Mouse (Mus musculus): Measurements from ENCODE around the gene Akap6. TPM values are rescaled to one million over a fixed set of nuclear protein-coding genes. Genes with fewer than 3 reads are reported as not detected.

The Akap6 gene
- total RNA-seq, 2 experiments from 2014 or later = 174 to 175 TPM

DNA sequence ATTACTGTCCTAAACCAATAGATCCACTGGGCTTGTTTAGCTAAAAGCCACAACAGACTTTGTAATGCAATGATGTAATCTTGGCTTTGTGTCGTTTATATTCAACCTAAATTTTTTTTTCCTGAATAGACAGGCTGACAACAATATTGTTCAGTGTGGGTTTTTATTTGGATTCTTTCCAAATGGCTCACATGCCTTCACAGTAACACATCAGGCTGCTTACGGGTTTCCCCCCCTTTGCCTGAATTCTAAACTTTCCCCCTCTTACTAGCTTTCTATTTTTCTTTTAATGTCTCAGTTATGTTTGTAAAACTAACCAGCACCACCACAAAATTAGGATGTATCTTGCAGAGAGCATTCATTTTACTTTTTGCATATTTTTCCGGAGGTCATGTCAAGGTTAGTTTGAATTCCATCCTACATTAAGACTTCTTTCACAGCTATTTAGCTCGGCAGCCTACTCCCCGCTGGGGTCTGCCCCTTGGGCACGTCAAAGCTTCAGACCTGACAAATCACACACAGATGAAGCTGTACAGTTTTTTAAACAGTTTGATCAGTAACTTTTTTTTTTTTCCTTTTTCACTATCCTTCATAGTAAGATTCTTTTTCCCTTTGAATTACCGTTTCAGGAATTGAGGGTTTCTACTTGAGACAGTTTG, 362.4 kb downstream of the Akap6 start:
- intact Hi-C loops (cut with DNase I) = loop anchor here (10.0 kb wide), 1 partner anchor 193 kb away; no protein-coding TSS in a partner anchor
- no peak for DNase-seq (ENCODE audit: low spot score in 2 of 2)

GRCm38 (mm10) chr12:53063003-53063402, 363.8 kb downstream of the Akap6 start:
- intact Hi-C loops (cut with DNase I) = loop anchor here (10.0 kb wide), 1 partner anchor 192 kb away; no protein-coding TSS in a partner anchor
- DNase-seq (ENCODE audit: low spot score in 2 of 2) = no peak

DNA sequence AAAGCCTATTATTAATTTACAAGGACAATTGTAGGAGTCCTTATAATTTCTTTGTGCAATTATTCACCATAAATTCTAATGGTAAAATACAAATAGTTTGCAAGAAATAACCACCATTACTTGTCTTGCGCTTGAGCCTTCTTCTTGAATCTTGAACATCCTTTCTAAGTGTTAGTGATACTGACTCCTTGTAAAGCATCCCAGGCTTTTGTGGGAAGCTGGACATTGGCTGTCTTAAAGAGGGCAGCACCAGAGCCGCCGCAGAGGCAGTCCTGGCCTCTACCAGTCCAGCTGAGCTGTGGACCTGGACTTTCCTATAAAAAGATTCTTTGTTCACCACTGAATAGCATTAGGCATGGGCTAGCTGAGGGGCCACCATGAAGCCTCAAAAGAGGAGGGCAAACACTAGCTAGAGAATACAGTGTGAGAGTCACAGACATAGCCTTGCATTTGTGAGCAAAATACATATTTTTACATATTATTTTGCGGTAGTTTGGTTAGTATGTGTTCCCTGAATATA, 365.1 kb downstream of the Akap6 start:
- intact Hi-C loops (cut with DNase I) = loop anchor here (10.0 kb wide), 1 partner anchor 190 kb away; no protein-coding TSS in a partner anchor
- DNase-seq (ENCODE audit: low spot score in 2 of 2) = no peak

- intact Hi-C loops (cut with DNase I) = loop anchor here (10.0 kb wide), 1 partner anchor 190 kb away; no protein-coding TSS in a partner anchor
- no peak for DNase-seq (ENCODE audit: low spot score in 2 of 2)
These were observed 366.0 kb downstream of the Akap6 start for GRCm38 (mm10) chr12:53065031-53065785.

GRCm38 (mm10) chr12:53066321-53066720, 367.1 kb downstream of the Akap6 start:
- no peak for DNase-seq (ENCODE audit: low spot score in 2 of 2)
- intact Hi-C loops (cut with DNase I) = loop anchor here (10.0 kb wide), 1 partner anchor 188 kb away; no protein-coding TSS in a partner anchor

- no peak for DNase-seq (ENCODE audit: low spot score in 2 of 2)
- intact Hi-C loops (cut with DNase I) = no loop called here
These were observed 371.7 kb downstream of the Akap6 start for GRCm38 (mm10) chr12:53070907-53071306.

GRCm38 (mm10) chr12:53076595-53077400, 377.6 kb downstream of the Akap6 start:
- intact Hi-C loops (cut with DNase I) = no loop called here
- no peak for DNase-seq (ENCODE audit: low spot score in 2 of 2)

- no peak for DNase-seq (ENCODE audit: low spot score in 2 of 2)
- intact Hi-C loops (cut with DNase I) = no loop called here
These were observed 386.6 kb downstream of the Akap6 start for GRCm38 (mm10) chr12:53085789-53086188.

- DNase-seq (ENCODE audit: low spot score in 2 of 2) = no peak
- intact Hi-C loops (cut with DNase I) = no loop called here
These were observed 413.1 kb downstream of the Akap6 start for GRCm38 (mm10) chr12:53112276-53112675.

DNA sequence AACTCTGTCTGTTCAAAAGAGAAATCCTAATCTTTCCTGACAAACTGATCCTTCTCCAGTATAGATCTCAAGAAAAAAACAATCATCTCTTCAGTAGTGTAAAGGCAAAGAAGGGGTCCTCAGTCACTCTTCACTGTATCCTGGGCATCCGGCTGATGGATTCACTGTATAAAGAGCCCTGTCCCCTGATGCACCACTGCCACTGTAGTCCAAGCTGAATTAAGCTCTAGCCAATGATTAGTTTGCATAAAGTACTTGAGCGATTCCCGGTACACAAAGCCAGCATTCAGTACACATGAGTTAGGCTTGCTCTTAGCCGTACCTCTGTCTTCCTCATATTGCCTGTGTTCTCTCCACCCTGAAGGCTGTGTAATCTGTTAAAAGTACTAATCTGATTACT, 420.2 kb downstream of the Akap6 start:
- DNase-seq (ENCODE audit: low spot score in 2 of 2) = no peak
- intact Hi-C loops (cut with DNase I) = no loop called here

DNA sequence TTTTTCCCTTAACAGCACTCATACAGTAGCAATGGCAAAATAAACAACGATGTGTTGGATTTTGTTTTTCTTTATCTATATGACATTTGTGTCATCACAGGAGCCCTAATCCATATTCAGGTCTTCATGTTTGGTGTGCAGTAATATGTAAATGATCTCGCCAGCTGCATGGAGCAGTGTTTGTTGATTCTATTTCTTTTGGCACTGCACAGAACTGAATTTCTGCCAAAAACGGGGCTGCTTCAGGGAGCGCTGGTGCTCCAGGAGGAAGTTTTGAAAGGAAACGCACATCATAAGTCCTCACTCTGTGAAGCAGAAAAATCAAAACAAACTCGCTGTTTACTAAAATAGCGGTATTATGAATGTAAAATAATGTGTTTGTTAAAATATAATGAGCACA, 424.9 kb downstream of the Akap6 start:
- no peak for DNase-seq (ENCODE audit: low spot score in 2 of 2)
- intact Hi-C loops (cut with DNase I) = loop anchor here (5.0 kb wide), 1 partner anchor 82 kb away; no protein-coding TSS in a partner anchor

DNA sequence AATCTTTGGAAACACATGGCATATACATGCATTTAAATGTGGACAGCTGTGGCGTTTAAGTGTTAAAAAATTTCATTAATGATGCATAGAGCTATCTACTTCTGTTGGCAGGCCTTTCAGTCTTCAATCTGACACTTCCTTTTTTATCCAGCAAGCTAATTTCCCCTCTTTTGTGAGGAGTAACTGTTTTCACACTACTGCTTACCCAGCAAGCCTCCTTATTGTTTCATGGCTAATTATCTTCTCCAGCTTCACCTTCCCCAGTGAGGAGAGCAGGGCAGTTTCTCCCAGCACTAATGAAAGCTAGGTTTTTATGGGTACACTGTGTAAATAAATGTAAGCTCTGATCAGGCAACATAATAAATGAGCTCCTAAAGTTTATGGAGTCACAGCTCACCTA, 425.5 kb downstream of the Akap6 start:
- DNase-seq (ENCODE audit: low spot score in 2 of 2) = no peak
- intact Hi-C loops (cut with DNase I) = loop anchor here (5.0 kb wide), 1 partner anchor 82 kb away; no protein-coding TSS in a partner anchor

DNA sequence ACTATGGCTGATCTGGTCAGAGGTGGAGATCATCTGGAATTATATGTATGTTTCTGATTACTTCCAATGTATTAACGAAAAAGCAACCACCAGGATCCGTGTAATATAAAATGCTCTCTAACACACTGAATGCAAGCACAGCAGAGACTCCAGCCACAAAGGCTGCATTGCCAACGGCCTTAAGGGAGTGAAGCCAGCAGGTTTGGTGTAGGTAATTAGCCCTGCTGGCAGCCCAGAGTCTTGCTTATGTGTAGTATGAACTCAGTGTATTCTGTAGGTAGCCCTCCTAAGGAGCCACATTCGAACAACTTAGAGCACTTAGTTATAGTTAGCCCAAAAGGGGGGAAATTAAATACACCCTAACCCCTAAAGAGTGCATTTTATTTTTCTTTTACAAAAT, 426.1 kb downstream of the Akap6 start:
- intact Hi-C loops (cut with DNase I) = no loop called here
- no peak for DNase-seq (ENCODE audit: low spot score in 2 of 2)

- no peak for DNase-seq (ENCODE audit: low spot score in 2 of 2)
- intact Hi-C loops (cut with DNase I) = no loop called here
These were observed 435.0 kb downstream of the Akap6 start for GRCm38 (mm10) chr12:53134196-53134595.

GRCm38 (mm10) chr12:53137331-53137730, 438.1 kb downstream of the Akap6 start:
- no peak for DNase-seq (ENCODE audit: low spot score in 2 of 2)

DNA sequence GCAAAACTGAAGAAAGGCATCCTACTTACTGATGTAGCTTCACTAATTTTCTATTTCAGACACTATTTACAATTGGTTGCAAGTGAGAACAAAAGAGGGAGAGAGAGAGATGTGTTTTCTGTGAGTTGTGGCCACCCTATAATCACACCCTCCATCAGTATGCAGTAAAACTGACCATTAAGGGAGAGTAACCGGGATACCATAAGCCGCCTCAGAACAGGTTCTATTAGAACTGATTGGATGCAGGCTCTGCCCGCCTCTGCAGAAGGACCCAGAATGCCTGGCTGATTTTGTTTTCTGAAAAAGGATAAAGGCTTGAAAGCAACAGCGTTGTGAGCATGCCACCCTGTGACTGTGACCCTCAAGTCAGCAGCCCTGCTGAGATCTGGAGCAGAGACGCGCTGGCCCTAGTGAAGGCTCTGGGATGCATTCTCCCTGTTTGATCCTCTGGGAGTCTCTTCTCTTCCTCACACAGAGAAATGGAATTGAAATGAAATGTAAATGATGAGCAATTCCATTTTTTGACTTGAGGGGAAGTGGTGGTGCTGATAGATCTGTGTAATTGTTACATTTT, 445.0 kb downstream of the Akap6 start:
- intact Hi-C loops (cut with DNase I) = loop anchor here (10.0 kb wide), 1 partner anchor 109 kb away; no protein-coding TSS in a partner anchor
- DNase-seq (ENCODE audit: low spot score in 2 of 2) = no peak

More at GRCm38 (mm10) chr12:53137331-53137730, 438.1 kb downstream of the Akap6 start:
- intact Hi-C loops (cut with DNase I) = no loop called here

DNA sequence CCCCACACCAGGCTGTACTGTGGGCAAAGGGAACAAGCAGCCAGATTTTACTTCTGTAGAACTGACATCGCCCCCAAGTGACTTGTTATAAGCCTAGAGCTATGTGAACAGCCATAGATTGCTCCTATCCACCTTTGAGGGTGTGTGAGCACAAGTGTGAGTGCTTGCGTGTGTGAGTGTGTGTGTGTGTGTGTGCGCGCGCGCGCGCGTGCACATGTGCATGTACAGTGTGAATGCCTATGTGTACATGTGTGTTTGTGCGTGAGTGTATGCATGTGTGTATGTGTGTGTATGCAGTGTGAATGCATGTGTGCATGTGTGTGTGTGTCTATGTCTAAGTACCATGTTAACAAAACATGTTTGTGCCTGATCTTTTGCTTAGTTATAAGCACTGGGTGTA, 445.6 kb downstream of the Akap6 start:
- no peak for DNase-seq (ENCODE audit: low spot score in 2 of 2)
- intact Hi-C loops (cut with DNase I) = loop anchor here (10.0 kb wide), 1 partner anchor 110 kb away; no protein-coding TSS in a partner anchor

- no peak for DNase-seq (ENCODE audit: low spot score in 2 of 2)
- intact Hi-C loops (cut with DNase I) = loop anchor here (10.0 kb wide), 1 partner anchor 111 kb away; no protein-coding TSS in a partner anchor
These were observed 446.3 kb downstream of the Akap6 start for GRCm38 (mm10) chr12:53145516-53145915.

GRCm38 (mm10) chr12:53146460-53147050, 447.4 kb downstream of the Akap6 start:
- intact Hi-C loops (cut with DNase I) = loop anchor here (10.0 kb wide), 1 partner anchor 112 kb away; no protein-coding TSS in a partner anchor

More at GRCm38 (mm10) chr12:53146460-53147050, 447.4 kb downstream of the Akap6 start:
- peak; percentile 49 to 51 for DNase-seq (ENCODE audit: low spot score in 2 of 2)

Data from left cerebral cortex, postnatal 36 days (tissue).